Comparison of ENCODE assay signal across 11 mouse cellular contexts in genomic region chr1:143200213-143200889, GRCm38 (mm10).
A peak's percentile ranks its signal among the peaks of the same experiment; 100 is the strongest.
DNase-seq lines count a peak whose midpoint lies in the region; ATAC-seq lines count a peak whose summit lies in the region.
"Had no signal": no experiment of that assay in that cellular context is flagged by ENCODE, and none has a peak within 500 bp of the region (broad histone marks: within the 10 kb centered on the region; RNA-seq: fewer than 3 reads in every experiment).

No protein-coding gene starts in this region.

- H3K4me2 ChIP-seq in forebrain, embryonic 16.5 days (ENCODE audit: low read length): no peak overlapping the region
- no peak overlapping the region for H3K4me2 ChIP-seq in kidney, embryonic 16.5 days (replicated peaks; ENCODE audit: low read depth, low read length)
- no peak overlapping the region for H3K4me2 ChIP-seq in midbrain, embryonic 11.5 days
- H3K4me2 ChIP-seq: embryonic facial prominence, embryonic 13.5 days; lung, embryonic 14.5 days; stomach, embryonic 15.5 days had no signal

- no peaks in the 10 kb centered on the region for H3K36me3 ChIP-seq in forebrain, embryonic 16.5 days (ENCODE audit: control insufficient read depth, insufficient read depth)
- no peaks in the 10 kb centered on the region for H3K36me3 ChIP-seq in kidney, embryonic 16.5 days (ENCODE audit: insufficient read depth, low read length)
- H3K36me3 ChIP-seq in midbrain, embryonic 11.5 days (ENCODE audit: control insufficient read depth, insufficient read depth, low read length): no peaks in the 10 kb centered on the region
- H3K36me3 ChIP-seq: embryonic facial prominence, embryonic 13.5 days; stomach, embryonic 15.5 days had no signal

- no peak overlapping the region for H3K4me3 ChIP-seq in forebrain, embryonic 16.5 days (replicated peaks; ENCODE audit: low read length)
- H3K4me3 ChIP-seq in kidney, embryonic 16.5 days (ENCODE audit: low read length): no peak overlapping the region
- H3K4me3 ChIP-seq in midbrain, embryonic 11.5 days (ENCODE audit: low read depth, low read length): no peak overlapping the region
- H3K4me3 ChIP-seq: embryonic facial prominence, embryonic 13.5 days; stomach, embryonic 15.5 days had no signal

- ATAC-seq in forebrain, embryonic 16.5 days: peak; percentile 93
- ATAC-seq in kidney, embryonic 16.5 days (ENCODE audit: low FRiP score, low TSS enrichment): no peak
- no peak for ATAC-seq in midbrain, embryonic 11.5 days (ENCODE audit: low FRiP score)

- no peaks in the 10 kb centered on the region for H3K9me3 ChIP-seq in forebrain, embryonic 16.5 days (ENCODE audit: control insufficient read depth, low read length)
- no peaks in the 10 kb centered on the region for H3K9me3 ChIP-seq in kidney, embryonic 16.5 days (ENCODE audit: low read length)
- no peaks in the 10 kb centered on the region for H3K9me3 ChIP-seq in midbrain, embryonic 11.5 days (ENCODE audit: control insufficient read depth, low read length)
- H3K9me3 ChIP-seq: embryonic facial prominence, embryonic 13.5 days; stomach, embryonic 15.5 days had no signal

- no peak overlapping the region for H3K9ac ChIP-seq in forebrain, embryonic 16.5 days (replicated peaks; ENCODE audit: low read depth, low read length)
- H3K9ac ChIP-seq in kidney, embryonic 16.5 days (replicated peaks; ENCODE audit: low read length): no peak overlapping the region
- no peak overlapping the region for H3K9ac ChIP-seq in midbrain, embryonic 11.5 days (ENCODE audit: low read length)
- H3K9ac ChIP-seq: embryonic facial prominence, embryonic 13.5 days; lung, embryonic 14.5 days; stomach, embryonic 15.5 days had no signal

- no peak overlapping the region for H3K27ac ChIP-seq in forebrain, embryonic 16.5 days (ENCODE audit: low read length)
- no peak overlapping the region for H3K27ac ChIP-seq in kidney, embryonic 16.5 days (ENCODE audit: low read length)
- no peak overlapping the region for H3K27ac ChIP-seq in midbrain, embryonic 11.5 days (ENCODE audit: low read depth, low read length)
- H3K27ac ChIP-seq: embryonic facial prominence, embryonic 13.5 days; stomach, embryonic 15.5 days had no signal

- peak; percentile 47 for DNase-seq in layer of hippocampus, adult 11-12 months (ENCODE audit: low spot score)
- DNase-seq in layer of hippocampus, postnatal 10 days (ENCODE audit: low spot score in 2 of 2): no peak
- DNase-seq in left cerebral cortex, adult 11 months (ENCODE audit: low spot score): peak; percentile 59
- peak; percentile 89 for DNase-seq in telencephalon, adult 2 months (ENCODE audit: low read depth, low spot score)
- no peak for DNase-seq in midbrain, embryonic 11.5 days (ENCODE audit: low spot score, missing footprints)
- DNase-seq in ovary, postnatal 36 days (ENCODE audit: low spot score): no peak
- DNase-seq: lung, embryonic 14.5 days had no signal

- WGBS in forebrain, embryonic 16.5 days: 41% methylated on average over 4 of the region's 4 CpGs
- 74% methylated on average over 4 of the region's 4 CpGs for WGBS in kidney, embryonic 16.5 days
- 84% methylated on average over 4 of the region's 4 CpGs for WGBS in midbrain, embryonic 11.5 days

- H3K27me3 ChIP-seq in forebrain, embryonic 16.5 days (replicated peaks; ENCODE audit: control insufficient read depth, insufficient read depth, low read length): no peaks in the 10 kb centered on the region
- H3K27me3 ChIP-seq in kidney, embryonic 16.5 days (ENCODE audit: insufficient read depth, low read length): no peaks in the 10 kb centered on the region
- no peaks in the 10 kb centered on the region for H3K27me3 ChIP-seq in midbrain, embryonic 11.5 days (ENCODE audit: control insufficient read depth, insufficient read depth, low read length)
- H3K27me3 ChIP-seq: embryonic facial prominence, embryonic 13.5 days; stomach, embryonic 15.5 days had no signal

- H3K4me1 ChIP-seq in forebrain, embryonic 16.5 days (replicated peaks; ENCODE audit: control insufficient read depth, insufficient read depth, low read length): peaks cover 4% of the 10 kb centered on the region; the same call in 1 of the 2 replicates
- H3K4me1 ChIP-seq in kidney, embryonic 16.5 days (ENCODE audit: insufficient read depth, low read length): no peaks in the 10 kb centered on the region
- no peaks in the 10 kb centered on the region for H3K4me1 ChIP-seq in midbrain, embryonic 11.5 days (ENCODE audit: control insufficient read depth, insufficient read depth, low read length)
- H3K4me1 ChIP-seq: embryonic facial prominence, embryonic 13.5 days; stomach, embryonic 15.5 days had no signal

Comparison
In these comparisons a context has a peak if more than half of its experiments do, and no peak if none do; other contexts are left out.
1. DNase-seq: peak in layer of hippocampus, adult 11-12 months (single experiment), left cerebral cortex, adult 11 months (single experiment) and telencephalon, adult 2 months (single experiment); none in layer of hippocampus, postnatal 10 days (0 of 2), midbrain, embryonic 11.5 days (single experiment) and ovary, postnatal 36 days (single experiment).